Mouse (Mus musculus): Measurements from ENCODE around the gene Gm20532.

GRCm38 (mm10) chr2:26603720-26604671, 17.6 kb downstream of the Gm20532 start, which contains the start of gene Agpat2:
- TF ChIP-seq CTCF (IDR thresholded peaks at IDR 0.05; ENCODE audit: borderline replicate concordance, control insufficient read depth, extremely low read depth, insufficient read depth, low read length, poor library complexity) (peak; percentile 37; the same call in 1 of the 2 replicates), POLR2A (IDR thresholded peaks at IDR 0.05; ENCODE audit: control insufficient read depth, extremely low read depth, insufficient read depth, low read length, poor library complexity) (0 out of 2 replicates have a peak, but pooled peaks have one; percentile 33)

Measured in thymus, adult 2 months (tissue).